Mouse (Mus musculus) heart, postnatal 10 days (tissue): ENCODE measurements at regions not wholly inside any gene's neighbourhood (a gene's known extent, or its start where the extent isn't known, plus 50 kb on each side); places are given as distances from the start of the nearest gene placed in this dataset.

Source experiments
- DNase-seq, 2 experiments: peaks; one replicate each; pipeline ENCODE4 v3.0.0; 2021
- intact Hi-C: fragments of 180-260 bp; cut with DNase I; formaldehyde crosslinking; loops from one replicate; pipeline ENCODE4 v1.15.1; 2025

DNA sequence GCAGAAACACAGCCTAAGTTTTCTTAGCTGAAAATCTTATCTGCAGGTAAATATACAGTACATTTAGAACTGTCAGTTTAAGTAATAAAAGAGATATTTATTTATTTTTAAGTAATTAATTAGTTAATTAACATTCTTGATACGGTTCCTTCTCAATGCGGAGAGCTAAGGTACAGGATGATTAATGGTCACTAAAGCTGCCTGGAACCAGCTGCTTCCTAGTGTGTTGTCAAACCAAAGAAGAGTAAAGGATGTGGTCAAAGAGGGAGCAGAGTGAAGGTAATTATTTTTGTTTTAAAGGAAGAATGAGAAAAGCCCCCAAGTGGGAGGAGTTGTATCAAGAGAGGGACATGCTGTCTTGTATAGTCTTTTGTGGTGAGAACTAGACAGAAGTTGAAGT, 341.8 kb downstream of the Igsf11 start:
- intact Hi-C loops, result no loop called here
- no peak for DNase-seq

DNA sequence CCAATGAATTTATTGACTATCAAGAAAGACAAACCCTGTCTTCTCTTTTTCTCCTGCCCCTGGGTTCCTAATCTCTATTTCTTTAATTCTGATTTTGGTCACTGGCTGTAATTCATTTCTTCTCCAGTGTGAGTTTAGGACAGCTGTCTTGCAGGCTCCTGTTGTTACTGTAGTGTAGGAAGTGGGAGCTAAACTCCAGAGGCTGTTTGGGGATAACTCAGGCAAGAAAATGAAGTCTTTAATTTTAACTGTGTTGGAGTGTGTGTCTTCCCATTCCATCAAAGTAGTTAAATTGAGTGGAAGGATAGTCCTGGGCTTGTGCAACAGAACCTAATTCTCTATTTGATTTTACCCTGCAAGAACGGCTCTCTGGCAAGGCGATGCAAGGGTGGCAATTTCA, 381.0 kb downstream of the Igsf11 start:
- intact Hi-C loops, result no loop called here
- DNase-seq, result no peak

DNA sequence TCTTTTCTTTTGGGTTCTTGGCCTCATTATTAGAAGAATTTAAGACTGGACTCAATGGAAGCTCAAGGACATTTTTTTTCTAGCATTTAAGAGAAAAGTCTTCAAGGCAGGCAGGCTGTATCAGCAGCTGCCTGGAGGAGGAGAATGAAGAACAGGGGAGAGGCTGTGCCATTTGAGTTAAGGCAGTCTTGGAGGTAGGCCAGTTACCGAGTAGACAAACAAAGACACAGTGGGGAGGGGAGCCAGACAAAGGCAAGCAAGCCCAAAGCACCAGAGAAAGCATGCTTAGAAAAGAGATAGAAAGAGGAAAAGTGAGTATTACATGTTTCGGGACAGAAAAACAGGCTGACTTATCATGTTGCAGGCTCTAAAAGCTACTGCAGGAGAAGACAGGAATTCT, 392.0 kb downstream of the Igsf11 start:
- DNase-seq, result no peak
- intact Hi-C loops, result no loop called here

DNA sequence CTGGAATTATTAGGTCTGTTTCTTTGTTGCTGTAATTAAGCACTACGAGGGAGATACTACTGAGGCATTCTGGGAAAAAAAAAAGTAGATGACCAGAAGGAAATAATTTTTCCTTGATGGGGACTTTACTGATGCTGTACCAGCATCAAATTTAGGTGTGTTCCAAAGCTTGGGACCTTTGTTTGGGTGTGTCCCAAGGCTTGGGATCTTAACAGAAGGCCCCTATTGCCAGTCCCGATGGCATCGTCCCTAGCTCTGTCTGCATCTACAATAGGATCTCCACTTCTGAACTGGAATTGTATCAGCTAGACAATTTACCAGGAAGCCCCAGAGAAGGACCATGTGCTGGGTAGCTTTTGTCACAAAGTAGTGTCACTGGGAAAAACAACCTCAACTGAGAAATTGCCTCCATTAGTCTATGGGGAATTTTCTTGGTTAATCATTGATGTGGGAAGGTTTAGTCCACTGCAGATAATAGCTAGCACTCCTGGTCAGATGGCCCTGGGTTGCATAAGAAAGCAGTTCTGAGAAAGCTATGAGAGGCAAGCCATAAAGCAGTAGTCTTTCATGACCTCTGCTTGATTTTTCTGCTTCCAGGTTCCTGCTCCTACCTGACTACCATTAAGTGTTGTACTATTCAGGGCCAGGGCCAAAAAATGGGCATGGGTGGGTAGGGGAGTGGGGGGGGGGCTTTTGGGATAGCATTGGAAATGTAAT, 392.7 kb downstream of the Igsf11 start:
- DNase-seq, result no peak
- intact Hi-C loops, result no loop called here

DNA sequence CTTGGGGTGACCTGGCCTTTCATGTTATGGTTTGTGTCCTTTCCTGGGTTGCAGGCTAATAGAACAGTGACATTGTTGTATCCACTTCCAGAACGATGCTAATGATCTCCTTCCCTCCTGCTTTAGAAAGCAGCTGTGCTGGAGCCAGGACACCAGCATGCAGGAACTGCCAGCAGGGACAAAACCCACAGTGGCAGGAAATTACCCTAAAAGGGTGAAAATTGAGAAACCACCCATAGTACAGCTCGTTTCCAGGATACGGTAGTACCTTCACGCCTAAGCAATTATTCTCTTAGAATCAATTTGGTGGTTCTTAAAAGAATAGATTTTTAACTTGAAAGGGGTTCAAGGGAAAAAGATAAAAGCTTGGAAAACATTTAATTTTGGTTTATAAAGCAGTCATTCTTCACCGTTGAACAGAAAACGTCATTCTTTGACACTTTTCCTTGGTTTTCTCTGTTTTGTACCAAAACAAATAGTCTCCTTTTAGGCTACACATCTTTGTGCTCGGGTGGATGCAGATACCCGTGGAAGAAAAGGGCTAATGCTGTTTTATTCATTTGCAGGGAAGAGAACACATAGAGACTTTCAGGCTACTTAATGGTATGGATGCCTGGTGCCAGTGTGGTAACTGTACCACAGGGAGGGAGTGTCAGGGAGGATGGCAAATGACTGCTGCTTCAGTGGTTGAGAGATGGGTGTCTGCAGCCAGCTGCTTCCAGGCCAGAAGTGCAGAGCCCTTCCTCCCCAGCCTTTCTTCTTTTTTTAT, 394.5 kb downstream of the Igsf11 start:
- intact Hi-C loops, result no loop called here
- DNase-seq, result no peak

DNA sequence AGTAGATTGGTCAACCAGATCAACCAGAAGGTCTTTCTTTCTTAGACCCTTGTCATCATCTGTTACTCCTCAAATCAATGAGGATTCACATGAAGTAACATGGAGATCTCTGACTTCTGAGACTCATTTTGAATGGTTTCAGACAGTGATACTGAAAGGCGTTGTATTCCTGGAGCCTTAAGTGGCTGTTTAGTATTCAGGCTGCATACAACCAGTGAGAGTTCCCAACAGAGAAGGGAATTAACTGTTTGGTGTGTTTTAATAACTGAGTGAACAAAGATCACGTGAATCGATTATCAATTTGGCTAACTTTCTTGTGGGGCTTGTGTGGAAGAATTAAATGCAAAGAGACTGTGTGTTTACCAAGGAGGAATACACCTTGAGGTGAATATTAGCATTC, 406.4 kb downstream of the Igsf11 start:
- DNase-seq, result no peak
- intact Hi-C loops, result no loop called here

DNA sequence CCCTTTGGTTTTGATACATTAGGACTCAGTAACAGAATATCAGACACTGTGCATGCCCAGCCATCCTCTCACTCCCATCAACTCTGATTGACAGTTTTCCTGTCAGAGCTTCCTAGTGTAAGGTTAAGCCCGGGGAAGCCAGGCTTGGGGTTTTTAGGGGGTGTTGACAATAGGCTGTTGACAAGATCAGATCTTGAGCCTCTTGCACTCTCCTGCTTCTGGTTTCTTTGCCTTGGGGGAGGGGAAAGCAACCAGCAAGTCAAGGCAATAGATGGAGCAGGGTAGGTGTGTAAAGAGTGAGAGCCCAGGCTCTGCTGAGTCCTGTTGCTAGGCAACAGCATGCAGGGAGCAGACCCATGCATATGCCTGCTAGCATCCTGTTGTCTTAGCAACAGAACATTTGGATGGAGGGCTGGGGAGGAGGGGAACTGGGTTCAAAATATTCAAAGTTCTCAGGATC, 410.5 kb downstream of the Igsf11 start:
- intact Hi-C loops, result no loop called here
- no peak for DNase-seq

DNA sequence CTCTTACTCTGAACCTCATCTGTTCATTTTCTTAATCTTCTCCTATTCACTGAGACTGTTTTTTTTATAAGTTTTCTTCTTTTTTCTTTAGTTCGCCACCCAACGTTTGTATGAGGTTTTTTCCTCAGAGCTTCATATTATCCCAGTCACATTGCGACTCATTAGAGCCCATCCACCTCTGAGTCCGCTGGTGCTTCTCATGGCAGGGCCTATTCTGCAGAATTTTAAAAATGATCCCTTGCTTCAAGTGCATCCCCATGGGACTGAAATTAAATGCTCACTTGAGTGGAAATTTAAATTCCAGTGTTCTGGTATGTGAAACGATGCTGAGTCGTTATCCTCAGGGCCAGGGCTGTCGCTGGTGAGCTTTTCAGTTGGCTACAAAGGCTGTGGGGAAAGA, 410.9 kb downstream of the Igsf11 start:
- no peak for DNase-seq
- intact Hi-C loops, result no loop called here

DNA sequence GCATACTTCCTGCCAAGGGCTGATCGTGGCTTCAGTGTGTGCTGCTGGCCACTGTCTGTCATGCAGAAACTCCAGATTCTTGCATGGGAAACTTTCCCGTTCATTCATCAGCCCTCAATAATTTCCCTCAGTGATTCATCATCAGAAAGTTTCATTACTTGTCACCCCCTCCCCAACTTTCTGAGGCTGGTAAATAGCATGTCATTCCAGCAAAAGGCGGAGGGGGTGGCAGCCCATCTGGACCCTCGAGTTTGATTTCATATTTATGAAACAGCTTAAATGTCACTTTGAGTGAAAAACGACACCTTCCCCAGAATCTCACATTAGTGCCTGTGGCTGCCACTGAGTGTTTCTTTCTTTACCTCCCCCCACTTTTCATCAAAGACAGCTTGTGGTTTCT, 415.5 kb downstream of the Igsf11 start:
- no peak for DNase-seq
- intact Hi-C loops, result no loop called here

DNA sequence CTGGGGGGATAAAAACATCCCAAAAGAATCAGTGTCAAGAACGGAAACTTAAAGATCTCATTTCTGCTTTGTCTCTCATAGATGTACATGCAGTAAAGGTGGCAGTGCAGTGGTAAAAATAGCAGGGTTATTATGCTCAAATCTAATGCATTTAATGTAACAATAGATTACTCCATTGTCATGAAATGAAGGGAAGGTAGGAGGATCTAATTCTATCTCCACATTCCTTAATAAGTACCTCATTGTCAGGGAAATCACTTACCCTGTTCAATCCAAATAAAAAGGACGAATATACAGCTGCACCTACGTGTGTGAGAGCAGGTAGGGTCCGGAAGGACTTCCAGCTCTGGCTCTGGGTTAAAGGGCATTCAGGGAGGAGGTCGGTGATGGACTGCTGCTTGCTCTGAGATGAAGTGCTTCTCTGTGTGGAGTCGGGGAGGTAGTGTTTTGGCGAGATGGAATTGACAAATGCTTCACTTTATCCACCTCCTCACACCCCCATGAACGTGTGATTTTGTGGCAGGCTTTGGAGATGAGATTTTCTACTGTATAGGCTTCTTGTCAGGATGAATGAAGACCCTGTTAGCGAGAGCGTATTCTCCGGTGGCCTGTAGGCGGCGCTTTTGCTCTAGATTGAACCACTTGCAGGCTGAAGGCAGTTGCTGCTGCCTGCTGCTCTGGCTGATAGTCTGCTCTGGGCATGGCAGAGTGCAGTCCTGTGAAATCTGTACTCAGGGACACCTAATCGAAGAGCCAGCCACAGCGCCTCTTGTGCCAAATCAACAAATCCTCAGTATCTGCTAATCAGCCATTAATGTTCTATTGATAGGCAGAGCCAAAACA, 424.5 kb downstream of the Igsf11 start:
- intact Hi-C loops, result no loop called here
- peak; percentile 35 to 62 for DNase-seq

DNA sequence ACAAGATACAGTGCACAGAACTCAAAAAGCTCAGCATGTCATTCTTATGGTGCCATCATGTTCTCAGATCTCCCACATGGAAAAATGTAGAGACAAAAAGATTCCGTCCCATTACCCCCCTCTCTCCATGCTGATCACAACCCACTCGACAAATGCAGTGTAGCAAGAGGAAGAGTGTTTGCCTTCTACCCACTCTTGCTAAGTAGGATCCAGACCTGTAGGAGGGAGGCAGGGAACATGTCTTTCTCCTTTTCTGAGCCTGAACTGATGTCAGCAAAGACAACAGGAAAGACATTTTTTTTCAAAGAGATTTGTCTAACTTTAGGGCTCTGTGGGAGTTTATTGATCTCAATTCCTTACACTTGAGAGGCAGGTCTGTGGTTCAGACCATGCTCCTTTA, 433.2 kb downstream of the Igsf11 start:
- intact Hi-C loops, result no loop called here
- DNase-seq, result no peak

DNA sequence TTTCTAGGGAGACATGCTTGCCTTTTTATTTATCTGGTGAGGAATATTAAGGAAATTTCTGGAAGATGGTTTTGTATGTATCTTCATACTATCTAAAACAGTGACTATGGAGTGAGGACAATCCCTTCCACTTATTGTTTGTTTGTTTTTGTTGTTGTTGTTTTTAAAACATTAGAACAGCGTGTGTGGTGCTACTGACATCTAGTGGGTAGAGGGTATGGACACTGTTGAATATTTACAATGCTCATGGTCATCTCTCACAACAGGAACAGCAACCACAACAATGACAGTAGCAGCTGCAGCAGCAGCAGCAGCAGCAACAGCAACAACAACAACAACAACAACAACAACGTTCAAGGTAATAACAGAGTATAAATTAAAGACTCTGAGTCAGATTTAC, 471.2 kb downstream of the Igsf11 start:
- DNase-seq, result no peak
- intact Hi-C loops, result no loop called here

DNA sequence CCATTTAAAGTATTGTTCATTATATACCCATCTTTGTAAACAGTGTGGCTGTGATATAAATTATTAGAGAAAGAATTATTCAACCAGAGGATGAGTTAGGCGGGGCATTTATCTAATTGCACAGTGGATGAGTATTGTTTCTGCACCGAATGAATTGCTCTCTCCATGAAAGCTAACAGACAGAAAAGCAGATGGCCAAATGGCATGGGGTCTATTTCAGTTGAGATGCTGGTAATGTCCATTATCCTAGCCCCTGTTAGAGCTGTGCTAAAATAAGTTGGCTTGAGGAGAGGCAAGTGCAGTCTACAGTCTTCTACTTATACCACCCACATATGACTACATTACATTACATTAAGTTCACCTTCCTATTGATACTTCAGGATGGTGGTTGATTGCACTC, 475.8 kb downstream of the Igsf11 start:
- no peak for DNase-seq
- intact Hi-C loops, result no loop called here

DNA sequence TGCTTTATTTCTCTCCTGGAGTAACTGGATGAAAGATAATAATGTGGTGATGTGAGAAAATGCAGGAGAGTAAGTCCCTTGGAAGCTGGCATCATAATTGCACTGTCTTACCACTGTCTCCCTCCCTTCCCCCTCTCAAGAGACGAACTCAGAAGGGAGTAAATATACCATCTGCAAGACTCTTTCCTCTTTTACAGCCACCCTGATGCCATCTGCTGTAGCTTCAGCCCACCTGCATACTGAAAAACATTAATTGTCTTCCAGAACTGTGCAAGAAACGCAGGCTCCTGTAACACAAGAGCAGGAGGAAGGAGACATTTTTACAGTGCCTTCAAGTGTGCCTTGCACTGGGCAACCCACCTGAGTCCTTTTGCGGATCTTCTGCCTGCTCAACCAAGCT, 482.1 kb downstream of the Igsf11 start:
- DNase-seq, result no peak
- intact Hi-C loops, result no loop called here

DNA sequence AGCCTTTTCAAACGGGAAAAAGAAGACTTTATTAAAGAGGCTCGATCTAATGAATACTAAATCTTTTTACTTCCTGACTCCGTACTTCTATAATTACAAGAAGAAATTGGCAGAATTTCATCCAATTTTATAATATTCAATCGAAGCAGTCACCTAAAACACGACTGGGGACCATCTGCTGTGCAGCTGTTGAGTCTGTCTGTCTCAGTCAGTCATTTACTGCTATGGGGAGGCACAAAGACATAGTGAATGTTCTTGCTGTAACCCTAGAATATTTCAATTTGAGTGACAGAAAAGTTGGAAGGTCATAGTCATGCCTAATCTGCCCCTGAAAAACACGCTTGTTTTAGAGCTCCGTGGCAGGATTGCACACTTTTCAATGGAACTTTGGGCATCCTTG, 487.5 kb downstream of the Igsf11 start:
- intact Hi-C loops, result no loop called here
- no peak for DNase-seq

DNA sequence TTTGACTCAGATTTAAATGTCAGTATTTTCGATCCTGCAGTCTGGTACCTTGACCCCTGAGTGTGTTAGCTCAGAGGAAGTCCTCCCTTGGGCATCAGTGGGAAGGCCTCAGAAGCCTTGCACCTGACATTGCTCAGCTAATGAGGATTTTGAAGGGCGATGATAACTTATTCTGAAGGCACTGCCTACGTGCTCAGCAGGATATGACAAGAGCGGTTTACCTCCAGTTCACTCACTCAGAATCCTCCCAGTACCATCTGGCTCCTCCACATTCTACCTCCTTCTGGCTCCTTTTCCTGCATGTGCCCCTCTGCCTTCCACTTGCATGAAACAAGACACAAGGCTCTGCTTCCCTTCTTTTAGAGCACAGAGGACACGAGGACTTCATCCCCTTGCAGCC, 497.5 kb downstream of the Igsf11 start:
- no peak for DNase-seq
- intact Hi-C loops, result no loop called here

DNA sequence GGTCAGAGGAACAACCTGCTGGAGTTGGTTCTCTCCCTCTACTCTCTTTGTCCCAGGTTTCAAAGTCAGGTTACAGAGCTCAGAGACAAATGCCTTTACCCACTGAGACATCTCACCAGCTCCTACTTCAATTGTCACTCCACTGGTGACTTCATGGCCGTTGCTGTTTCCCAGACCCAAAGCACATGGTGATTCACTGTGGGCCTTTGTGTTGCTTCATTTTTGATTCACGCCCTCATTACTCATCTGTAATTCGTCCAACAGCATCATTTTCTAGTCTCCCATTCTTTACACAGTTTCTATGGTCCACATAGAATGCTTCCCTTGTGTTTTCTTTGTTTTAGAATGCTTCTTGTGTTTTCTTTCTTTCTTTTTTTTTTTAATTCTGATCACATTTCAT, 498.2 kb downstream of the Igsf11 start:
- intact Hi-C loops, result no loop called here
- peak in 1 of 2 experiments; percentile 3 for DNase-seq

DNA sequence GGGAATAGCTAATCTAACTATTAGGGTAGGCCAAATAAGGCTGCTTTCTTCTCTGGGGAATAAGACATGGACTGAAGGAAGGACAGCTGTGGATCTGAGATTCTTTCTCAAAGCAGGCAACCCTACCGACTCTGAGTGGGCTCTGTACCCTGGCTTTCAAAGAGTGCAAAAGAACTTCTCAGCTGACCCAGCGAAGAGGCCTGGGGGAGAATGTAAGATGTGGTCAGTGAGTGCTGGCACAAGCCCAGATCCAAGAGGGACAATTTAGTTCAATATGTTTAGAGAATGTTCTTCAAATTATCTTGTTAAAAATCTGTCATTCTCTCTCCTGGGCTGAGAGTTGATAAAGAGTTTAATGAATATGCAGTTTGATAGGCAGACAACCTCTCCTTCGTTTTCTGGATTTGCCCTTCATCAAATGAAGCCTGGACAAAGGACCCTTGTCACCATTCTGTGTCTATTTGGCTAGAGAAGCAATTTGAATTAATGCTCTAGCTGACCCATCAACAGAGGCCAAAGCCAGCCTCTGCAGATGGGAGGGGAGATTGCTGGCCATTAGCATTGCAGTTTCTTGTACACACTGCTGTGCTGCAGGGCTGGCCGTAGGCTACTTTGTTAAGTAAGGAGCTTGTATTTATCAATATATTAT, 509.8 kb downstream of the Igsf11 start:
- intact Hi-C loops, result no loop called here
- no peak for DNase-seq

DNA sequence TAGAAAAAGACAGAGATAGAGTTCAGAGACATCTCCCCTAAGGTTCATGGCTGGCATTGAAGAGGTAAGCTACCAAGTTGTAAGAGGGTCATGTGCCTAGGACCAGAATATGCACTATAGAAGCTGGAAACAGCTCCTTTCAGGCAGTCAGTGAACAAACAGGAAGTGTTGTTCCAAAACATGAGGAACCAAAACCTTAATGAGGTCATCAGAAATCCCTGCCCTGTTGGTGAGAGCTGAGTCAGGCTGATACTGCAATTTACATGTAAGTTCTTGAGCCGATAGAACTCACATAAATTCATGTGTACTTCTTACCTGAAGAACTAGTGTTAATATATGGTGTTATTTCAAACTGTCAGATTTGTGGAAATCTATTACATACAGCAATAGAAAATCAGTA, 539.1 kb downstream of the Igsf11 start:
- intact Hi-C loops, result no loop called here
- DNase-seq, result no peak

DNA sequence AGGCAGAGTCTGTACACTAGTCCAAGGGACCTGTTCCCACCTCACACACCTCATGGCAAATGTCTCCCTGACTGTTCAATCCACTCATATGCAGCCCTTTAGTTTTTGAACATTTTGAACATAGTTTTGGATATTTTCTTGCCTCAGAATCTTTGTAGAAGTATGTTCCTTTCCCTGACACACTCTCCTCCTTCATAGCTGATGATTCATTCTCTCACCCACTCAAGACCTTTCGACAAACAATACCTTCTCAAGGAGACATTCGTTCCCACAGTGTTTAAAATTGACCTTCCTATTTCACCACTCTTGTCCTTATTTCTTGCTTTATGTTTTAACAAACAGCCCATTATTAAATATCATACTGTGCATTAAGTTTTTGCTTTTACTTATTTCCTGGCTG, 538.4 kb upstream of the Lsamp start:
- intact Hi-C loops, result no loop called here
- DNase-seq, result no peak
